Mouse (Mus musculus) embryo, embryonic 11.5 days (tissue): ENCODE measurements around the gene Ddx4.
A peak's percentile ranks its signal among the peaks of the same experiment; 100 is the strongest.

Experiments
- DNase-seq: peaks from one replicate; pipeline ENCODE4 v3.0.0-alpha.2; 2012; ENCODE audit warnings: low read depth, low spot score

Ddx4 gene

GRCm38 (mm10) chr13:112652205-112652604 is at the start of gene Ddx4:
Gene Ddx4, minus strand, starts transcription at chr13:112652475.
- DNase-seq, result no peak

- no peak for DNase-seq
Observed at GRCm38 (mm10) chr13:112701256-112701655, 49.0 kb upstream of the Ddx4 start.

- no peak for DNase-seq
Observed at GRCm38 (mm10) chr13:112695526-112696240, 43.4 kb upstream of the Ddx4 start.

GRCm38 (mm10) chr13:112692870-112693553 is 40.7 kb upstream of the Ddx4 start:
- DNase-seq, result no peak

GRCm38 (mm10) chr13:112686155-112686554 is 33.9 kb upstream of the Ddx4 start:
- DNase-seq, result no peak

- no peak for DNase-seq
Observed at GRCm38 (mm10) chr13:112683970-112684369, 31.7 kb upstream of the Ddx4 start.

GRCm38 (mm10) chr13:112683312-112683711 is 31.0 kb upstream of the Ddx4 start:
- DNase-seq, result no peak

- DNase-seq, result no peak
Observed at GRCm38 (mm10) chr13:112678154-112678553, 25.9 kb upstream of the Ddx4 start.

- DNase-seq, result peak; percentile 48
Observed at GRCm38 (mm10) chr13:112673899-112674447, 21.7 kb upstream of the Ddx4 start.

GRCm38 (mm10) chr13:112672797-112673196 is 20.5 kb upstream of the Ddx4 start:
- DNase-seq, result no peak

- no peak for DNase-seq
Observed at GRCm38 (mm10) chr13:112671708-112672107, 19.4 kb upstream of the Ddx4 start.

- no peak for DNase-seq
Observed at GRCm38 (mm10) chr13:112667215-112667614, 14.9 kb upstream of the Ddx4 start.

GRCm38 (mm10) chr13:112666433-112667024 is 14.3 kb upstream of the Ddx4 start:
- no peak for DNase-seq

GRCm38 (mm10) chr13:112661687-112662086 is 9.4 kb upstream of the Ddx4 start:
- no peak for DNase-seq

- DNase-seq, result peak; percentile 86
Observed at GRCm38 (mm10) chr13:112660574-112661381, 8.5 kb upstream of the Ddx4 start, which contains the start of gene Slc38a9. Gene Slc38a9, plus strand, starts transcription at chr13:112660751.

GRCm38 (mm10) chr13:112659986-112660573 is 7.8 kb upstream of the Ddx4 start:
- DNase-seq, result no peak

GRCm38 (mm10) chr13:112651183-112651582 is 1.1 kb downstream of the Ddx4 start:
- DNase-seq, result no peak

- no peak for DNase-seq
Observed at GRCm38 (mm10) chr13:112645529-112646186, 6.6 kb downstream of the Ddx4 start.

- DNase-seq, result no peak
Observed at GRCm38 (mm10) chr13:112644996-112645395, 7.3 kb downstream of the Ddx4 start.

GRCm38 (mm10) chr13:112642897-112643296 is 9.4 kb downstream of the Ddx4 start:
- no peak for DNase-seq

GRCm38 (mm10) chr13:112639111-112639510 is 13.2 kb downstream of the Ddx4 start:
- no peak for DNase-seq
